Comparison of ENCODE assay signal across 15 mouse cellular contexts in genomic region chr4:100221978-100222737, GRCm38 (mm10).
DNase-seq lines count a peak whose midpoint lies in the region; ATAC-seq lines count a peak whose summit lies in the region.
"Had no signal": no experiment of that assay in that cellular context is flagged by ENCODE, and none has a peak within 500 bp of the region (broad histone marks: within the 10 kb centered on the region; RNA-seq: fewer than 3 reads in every experiment).

No protein-coding gene starts in this region.

- 69% methylated on average over 13 of the region's 13 CpGs for WGBS in heart, embryonic 16.5 days

- peak overlapping the region; percentile 49 for H3K27ac ChIP-seq in heart, embryonic 16.5 days (ENCODE audit: low read length)
- H3K27ac ChIP-seq: embryonic facial prominence, embryonic 12.5 days; forebrain, embryonic 13.5 days; hindbrain, postnatal 0 days; kidney, postnatal 0 days; midbrain, embryonic 12.5 days had no signal

- H3K27me3 ChIP-seq in heart, embryonic 16.5 days (ENCODE audit: control insufficient read depth, insufficient read depth, low read length) = no peaks in the 10 kb centered on the region
- H3K27me3 ChIP-seq: embryonic facial prominence, embryonic 12.5 days; forebrain, embryonic 13.5 days had no signal

- H3K4me2 ChIP-seq in heart, embryonic 16.5 days (ENCODE audit: low read depth, low read length) = no peak overlapping the region
- H3K4me2 ChIP-seq: embryonic facial prominence, embryonic 12.5 days; forebrain, embryonic 13.5 days; lung, embryonic 14.5 days; midbrain, embryonic 12.5 days had no signal

- no peak; the same call in 1 of the 2 replicates for ATAC-seq in heart, embryonic 16.5 days (replicated peaks; ENCODE audit: extremely low read depth, insufficient read depth, low FRiP score)
- ATAC-seq in megakaryocyte, adult 5-6 weeks (ENCODE audit: poor library complexity, severe bottlenecking) = peak; percentile 23
- ATAC-seq: forebrain, embryonic 13.5 days; hindbrain, postnatal 0 days had no signal

- no peaks in the 10 kb centered on the region for H3K36me3 ChIP-seq in heart, embryonic 16.5 days (ENCODE audit: control insufficient read depth, insufficient read depth)
- H3K36me3 ChIP-seq: embryonic facial prominence, embryonic 12.5 days; midbrain, embryonic 12.5 days had no signal

- no peaks in the 10 kb centered on the region for H3K9me3 ChIP-seq in heart, embryonic 16.5 days (replicated peaks; ENCODE audit: control insufficient read depth, low read length)
- H3K9me3 ChIP-seq: embryonic facial prominence, embryonic 12.5 days; forebrain, embryonic 13.5 days; midbrain, embryonic 12.5 days had no signal

- peaks cover 57% of the 10 kb centered on the region for H3K4me1 ChIP-seq in heart, embryonic 16.5 days (ENCODE audit: control insufficient read depth, insufficient read depth, low read length)
- H3K4me1 ChIP-seq: forebrain, embryonic 13.5 days; midbrain, embryonic 12.5 days had no signal

- peak; percentile 13 for DNase-seq in layer of hippocampus, adult 9-11 months
- no peak for DNase-seq in layer of hippocampus, adult 18-20 months (ENCODE audit: low spot score in 2 of 2)
- peak; percentile 59 to 67 for DNase-seq in cerebellum, postnatal 10 days
- DNase-seq in embryo, embryonic 10 days (ENCODE audit: low spot score) = no peak
- DNase-seq in embryo, embryonic 9.5 days (ENCODE audit: extremely low spot score) = no peak
- DNase-seq: gastrocnemius, postnatal 10 days; lung, embryonic 14.5 days; spleen, adult 18-20 months had no signal

- H3K9ac ChIP-seq in heart, embryonic 16.5 days (ENCODE audit: low read length) = 0 out of 2 replicates have a peak overlapping the region, but pooled peaks have one; percentile 27
- H3K9ac ChIP-seq: embryonic facial prominence, embryonic 12.5 days; forebrain, embryonic 13.5 days; midbrain, embryonic 12.5 days had no signal

- H3K4me3 ChIP-seq in heart, embryonic 16.5 days (ENCODE audit: low read length) = no peak overlapping the region
- H3K4me3 ChIP-seq: embryonic facial prominence, embryonic 12.5 days; forebrain, embryonic 13.5 days; midbrain, embryonic 12.5 days had no signal

Comparison
In these comparisons a context has a peak if more than half of its experiments do, and no peak if none do; other contexts are left out.
1. DNase-seq: peak in layer of hippocampus, adult 9-11 months (single experiment) and cerebellum, postnatal 10 days (2 of 2); none in layer of hippocampus, adult 18-20 months (0 of 2), embryo, embryonic 10 days (single experiment) and embryo, embryonic 9.5 days (single experiment).